Mouse (Mus musculus): Measurements from ENCODE around the gene Fam98a. TPM values are rescaled to one million over a fixed set of nuclear protein-coding genes. Genes with fewer than 3 reads are reported as not detected.

Gene Fam98a
- total RNA-seq, 1 experiment = 29.1 TPM

DNA sequence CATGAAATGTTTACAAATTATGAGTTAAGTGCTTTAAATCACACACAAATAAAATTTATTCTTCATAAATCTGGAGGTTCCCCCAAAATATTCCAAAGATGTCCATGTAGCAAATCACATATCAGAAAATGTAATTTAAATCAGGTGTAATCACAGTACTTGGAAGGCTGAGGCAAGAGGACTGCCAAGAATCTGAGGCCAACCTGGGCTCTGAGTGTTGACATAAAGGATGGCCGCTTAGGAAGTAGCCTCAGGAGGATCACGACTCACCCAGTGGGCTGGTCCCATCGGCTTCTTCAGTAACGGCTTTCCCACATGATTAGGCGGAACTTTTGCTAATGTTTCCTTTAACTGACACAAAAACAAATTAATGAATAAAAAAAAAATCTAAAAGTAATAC lies 11.9 kb downstream of the Fam98a start:
- TF ChIP-seq MAFK (IDR thresholded peaks at IDR 0.05; ENCODE audit: insufficient read depth, low read depth, low read length) = no peak
- TF ChIP-seq CHD2 (IDR thresholded peaks at IDR 0.05; ENCODE audit: low read depth, low read length) = no peak
- no peak for TF ChIP-seq ZC3H11A (IDR thresholded peaks at IDR 0.05; ENCODE audit: borderline replicate concordance, low read depth, low read length)
- no peak overlapping the region for H3K27ac ChIP-seq (ENCODE audit: insufficient read depth, low read depth, low read length, poor library complexity, severe bottlenecking)
- H3K36me3 ChIP-seq (ENCODE audit: control insufficient read depth, insufficient read depth, low read length, poor library complexity, severe bottlenecking) = peaks cover 16% of the 10 kb centered on the region
- H3K9ac ChIP-seq (ENCODE audit: insufficient read depth, low read depth, low read length, poor library complexity, severe bottlenecking) = no peak overlapping the region
- H3K4me1 ChIP-seq (ENCODE audit: control insufficient read depth in 2 of 2, insufficient read depth in 2 of 2, low read length in 2 of 2, poor library complexity in 1 of 2) = no peaks in the 10 kb centered on the region; a peak in 1 of 4 replicates
- in situ Hi-C loops (cut with MboI; ENCODE audit: low sequenced_read_pairs in 2 of 2, unreplicated experiment in 2 of 2) = no loop called here
- DNase-seq (ENCODE audit: low read depth, low spot score) = no peak
- H3K4me3 ChIP-seq (ENCODE audit: insufficient read depth in 1 of 2, low read depth in 1 of 2, low read length in 2 of 2, poor library complexity in 1 of 2, severe bottlenecking in 1 of 2) = no peak overlapping the region
- H3K9me3 ChIP-seq (ENCODE audit: control insufficient read depth, insufficient read depth, low read depth, low read length) = no peaks in the 10 kb centered on the region

DNA sequence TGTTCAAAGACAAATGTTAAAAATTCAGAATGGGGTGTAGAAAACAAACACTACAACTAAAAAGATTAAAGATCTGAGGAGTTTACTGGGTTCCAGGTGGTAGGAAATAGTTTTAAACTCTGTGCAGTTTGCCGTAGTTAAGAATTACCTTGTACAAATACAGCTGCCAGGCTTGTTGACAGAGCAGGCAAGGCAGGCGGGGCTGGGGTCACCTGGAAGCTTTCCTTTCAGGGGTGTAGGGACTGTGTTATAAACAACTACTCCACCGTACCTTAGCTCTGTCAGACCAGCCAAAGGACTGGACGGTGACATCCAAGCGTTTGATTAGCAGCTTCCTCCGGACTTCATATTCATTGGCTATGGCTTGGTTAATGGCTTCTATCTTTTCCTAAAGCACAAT lies 12.6 kb downstream of the Fam98a start:
- peaks cover 13% of the 10 kb centered on the region for H3K36me3 ChIP-seq (ENCODE audit: control insufficient read depth, insufficient read depth, low read length, poor library complexity, severe bottlenecking)
- no peaks in the 10 kb centered on the region for H3K9me3 ChIP-seq (ENCODE audit: control insufficient read depth, insufficient read depth, low read depth, low read length)
- no peak overlapping the region for H3K9ac ChIP-seq (ENCODE audit: insufficient read depth, low read depth, low read length, poor library complexity, severe bottlenecking)
- TF ChIP-seq HCFC1 (IDR thresholded peaks at IDR 0.05; ENCODE audit: borderline replicate concordance, insufficient read depth, low read length) = no peak
- TF ChIP-seq MAFK (IDR thresholded peaks at IDR 0.05; ENCODE audit: insufficient read depth, low read depth, low read length) = no peak
- TF ChIP-seq CHD2 (IDR thresholded peaks at IDR 0.05; ENCODE audit: low read depth, low read length) = no peak
- TF ChIP-seq ZNF384 (IDR thresholded peaks at IDR 0.05; ENCODE audit: low read depth, low read length) = no peak
- no peak for TF ChIP-seq ZC3H11A (IDR thresholded peaks at IDR 0.05; ENCODE audit: borderline replicate concordance, low read depth, low read length)
- no peak overlapping the region for H3K27ac ChIP-seq (ENCODE audit: insufficient read depth, low read depth, low read length, poor library complexity, severe bottlenecking)
- no peak for DNase-seq (ENCODE audit: low read depth, low spot score)
- H3K4me1 ChIP-seq (ENCODE audit: control insufficient read depth in 2 of 2, insufficient read depth in 2 of 2, low read length in 2 of 2, poor library complexity in 1 of 2) = peaks cover 0 to 2% of the 10 kb centered on the region in 2 experiments; a peak in 3 of 4 replicates
- in situ Hi-C loops (cut with MboI; ENCODE audit: low sequenced_read_pairs in 2 of 2, unreplicated experiment in 2 of 2) = no loop called here
- no peak overlapping the region for H3K4me3 ChIP-seq (ENCODE audit: insufficient read depth in 1 of 2, low read depth in 1 of 2, low read length in 2 of 2, poor library complexity in 1 of 2, severe bottlenecking in 1 of 2)

DNA sequence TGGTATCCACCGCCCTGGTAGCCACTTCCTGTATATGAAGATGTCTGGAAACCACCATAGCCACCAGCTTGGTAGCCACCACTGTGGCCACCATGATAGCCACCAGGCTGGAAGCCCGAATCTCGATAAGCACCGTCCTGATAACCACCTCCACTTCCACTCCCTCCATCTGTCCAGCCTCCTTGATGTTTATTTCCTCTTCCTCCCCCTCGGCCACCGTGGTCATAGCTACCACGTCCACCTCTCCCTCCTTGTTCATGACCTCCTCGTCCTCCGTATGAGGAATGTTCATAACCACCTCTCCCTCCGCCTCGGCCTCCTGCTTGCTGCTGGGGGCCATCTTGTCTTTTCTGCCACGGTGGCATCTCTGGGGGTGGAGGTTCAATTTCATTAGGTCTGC lies 13.3 kb downstream of the Fam98a start:
- H3K27ac ChIP-seq (ENCODE audit: insufficient read depth, low read depth, low read length, poor library complexity, severe bottlenecking) = no peak overlapping the region
- DNase-seq (ENCODE audit: low read depth, low spot score) = no peak
- no peaks in the 10 kb centered on the region for H3K9me3 ChIP-seq (ENCODE audit: control insufficient read depth, insufficient read depth, low read depth, low read length)
- H3K36me3 ChIP-seq (ENCODE audit: control insufficient read depth, insufficient read depth, low read length, poor library complexity, severe bottlenecking) = peaks cover 11% of the 10 kb centered on the region
- H3K9ac ChIP-seq (ENCODE audit: insufficient read depth, low read depth, low read length, poor library complexity, severe bottlenecking) = no peak overlapping the region
- in situ Hi-C loops (cut with MboI; ENCODE audit: low sequenced_read_pairs in 2 of 2, unreplicated experiment in 2 of 2) = no loop called here
- peaks cover 0 to 2% of the 10 kb centered on the region in 2 experiments; a peak in 3 of 4 replicates for H3K4me1 ChIP-seq (ENCODE audit: control insufficient read depth in 2 of 2, insufficient read depth in 2 of 2, low read length in 2 of 2, poor library complexity in 1 of 2)
- H3K4me3 ChIP-seq (ENCODE audit: insufficient read depth in 1 of 2, low read depth in 1 of 2, low read length in 2 of 2, poor library complexity in 1 of 2, severe bottlenecking in 1 of 2) = no peak overlapping the region
- TF ChIP-seq MAFK (IDR thresholded peaks at IDR 0.05; ENCODE audit: insufficient read depth, low read depth, low read length) (no peak), ZC3H11A (IDR thresholded peaks at IDR 0.05; ENCODE audit: borderline replicate concordance, low read depth, low read length) (no peak), ZNF384 (IDR thresholded peaks at IDR 0.05; ENCODE audit: low read depth, low read length) (no peak), CHD2 (IDR thresholded peaks at IDR 0.05; ENCODE audit: low read depth, low read length) (no peak), HCFC1 (IDR thresholded peaks at IDR 0.05; ENCODE audit: borderline replicate concordance, insufficient read depth, low read length) (no peak)

DNA sequence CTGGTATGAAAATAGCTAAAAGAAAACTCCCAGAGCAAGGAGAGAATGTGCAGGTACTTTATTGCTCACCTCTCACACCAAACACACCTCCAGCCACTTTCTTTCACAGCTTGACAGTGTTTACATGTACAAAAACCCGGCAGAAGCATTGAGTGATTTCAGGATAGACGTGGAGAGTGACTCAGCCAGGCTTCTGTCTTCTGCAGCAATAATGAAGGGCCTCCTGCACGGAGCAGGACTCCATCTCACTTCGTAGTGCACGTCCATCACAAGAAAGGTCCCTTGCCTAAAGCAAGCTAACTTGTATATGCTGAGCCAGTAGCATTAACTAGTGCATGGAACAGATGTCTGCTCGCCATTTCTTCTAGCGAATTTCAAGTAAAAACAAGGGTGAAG lies 14.7 kb downstream of the Fam98a start:
- Histone ChIP-seq H3K4me3 (ENCODE audit: insufficient read depth in 1 of 2, low read depth in 1 of 2, low read length in 2 of 2, poor library complexity in 1 of 2, severe bottlenecking in 1 of 2) (no peak overlapping the region), H3K9ac (ENCODE audit: insufficient read depth, low read depth, low read length, poor library complexity, severe bottlenecking) (no peak overlapping the region), H3K4me1 (ENCODE audit: control insufficient read depth in 2 of 2, insufficient read depth in 2 of 2, low read length in 2 of 2, poor library complexity in 1 of 2) (peaks cover 0 to 2% of the 10 kb centered on the region in 2 experiments; a peak in 3 of 4 replicates), H3K9me3 (ENCODE audit: control insufficient read depth, insufficient read depth, low read depth, low read length) (no peaks in the 10 kb centered on the region), H3K36me3 (ENCODE audit: control insufficient read depth, insufficient read depth, low read length, poor library complexity, severe bottlenecking) (peaks cover 11% of the 10 kb centered on the region), H3K27ac (ENCODE audit: insufficient read depth, low read depth, low read length, poor library complexity, severe bottlenecking) (no peak overlapping the region)
- DNase-seq (ENCODE audit: low read depth, low spot score) = no peak
- no peak for TF ChIP-seq ZNF384 (IDR thresholded peaks at IDR 0.05; ENCODE audit: low read depth, low read length)
- no peak for TF ChIP-seq MAFK (IDR thresholded peaks at IDR 0.05; ENCODE audit: insufficient read depth, low read depth, low read length)
- TF ChIP-seq HCFC1 (IDR thresholded peaks at IDR 0.05; ENCODE audit: borderline replicate concordance, insufficient read depth, low read length) = no peak
- TF ChIP-seq ZC3H11A (IDR thresholded peaks at IDR 0.05; ENCODE audit: borderline replicate concordance, low read depth, low read length) = no peak
- no peak for TF ChIP-seq CHD2 (IDR thresholded peaks at IDR 0.05; ENCODE audit: low read depth, low read length)
- in situ Hi-C loops (cut with MboI; ENCODE audit: low sequenced_read_pairs in 2 of 2, unreplicated experiment in 2 of 2) = no loop called here

All from ES-E14 (cell line).